Mouse (Mus musculus) kidney, postnatal 25 days (tissue): ENCODE measurements around the gene Arhgef19.

Source experiments
- DNase-seq, 2 experiments: peaks; one replicate each; pipeline ENCODE4 v3.0.0; 2021; ENCODE audit warnings: mixed read lengths in 2 of 2

The Arhgef19 gene

DNA sequence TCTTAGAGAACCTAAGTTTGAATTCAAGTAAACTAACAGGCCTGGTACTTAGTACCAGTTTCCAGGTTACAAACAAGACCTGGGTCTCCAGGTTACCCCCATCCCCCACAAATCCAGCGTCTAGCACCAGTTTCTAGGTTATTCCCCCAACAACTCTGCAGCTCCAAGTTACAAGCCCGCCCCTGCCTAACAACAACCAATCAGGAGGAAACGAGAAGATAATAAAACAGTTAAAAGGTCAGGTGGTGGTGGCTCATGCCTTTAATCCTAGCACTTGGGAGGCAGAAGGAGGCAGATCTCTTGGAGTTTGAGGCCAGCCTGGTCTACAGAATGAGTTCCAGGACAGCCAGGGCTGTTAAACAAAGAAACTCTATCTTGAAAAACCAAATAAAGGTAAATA lies 28.0 kb downstream of the Arhgef19 start:
- no peak for DNase-seq

DNA sequence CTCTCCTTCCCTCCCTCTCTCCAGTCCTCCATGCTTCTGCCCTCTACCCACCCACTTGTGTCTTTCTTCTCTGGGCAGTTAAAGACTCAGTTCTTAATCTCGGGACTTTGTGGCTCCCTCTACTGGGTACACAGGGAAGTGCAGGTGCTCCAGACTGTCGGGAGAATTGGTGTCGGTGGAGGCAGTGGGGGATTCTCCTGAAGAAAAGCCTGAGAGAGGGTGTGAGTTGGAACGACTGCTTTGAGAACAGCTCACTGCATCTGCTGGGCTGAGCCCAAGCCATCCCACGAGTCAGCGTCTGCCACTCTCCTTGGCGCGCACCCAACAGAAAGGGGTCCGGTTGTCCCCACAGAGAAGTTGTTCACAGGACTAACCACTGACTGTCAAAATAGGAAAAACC lies 28.5 kb downstream of the Arhgef19 start:
- DNase-seq: peak in 1 of 2 experiments; percentile 80

DNA sequence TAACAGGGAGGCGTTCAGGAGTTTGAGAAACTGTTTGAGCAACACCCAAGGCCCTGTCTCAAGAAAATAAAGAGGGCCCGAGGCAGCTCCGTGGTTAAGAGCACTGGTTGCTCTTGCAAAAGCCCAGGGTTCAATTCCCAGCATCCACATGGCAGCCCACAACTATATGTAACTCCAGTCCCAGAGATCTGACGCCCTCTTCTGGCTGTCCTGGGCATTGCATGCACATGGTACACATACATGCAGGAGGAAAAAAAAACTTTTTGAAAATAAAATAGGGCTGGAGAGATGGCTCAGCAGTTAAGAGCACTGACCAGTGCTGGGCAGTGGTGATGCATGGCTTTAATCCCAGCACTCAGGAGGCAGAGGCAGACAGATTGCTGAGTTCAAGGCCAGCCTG lies 29.1 kb downstream of the Arhgef19 start:
- no peak for DNase-seq

- no peak for DNase-seq
These were observed 29.8 kb downstream of the Arhgef19 start for GRCm38 (mm10) chr4:141269080-141269479.

DNA sequence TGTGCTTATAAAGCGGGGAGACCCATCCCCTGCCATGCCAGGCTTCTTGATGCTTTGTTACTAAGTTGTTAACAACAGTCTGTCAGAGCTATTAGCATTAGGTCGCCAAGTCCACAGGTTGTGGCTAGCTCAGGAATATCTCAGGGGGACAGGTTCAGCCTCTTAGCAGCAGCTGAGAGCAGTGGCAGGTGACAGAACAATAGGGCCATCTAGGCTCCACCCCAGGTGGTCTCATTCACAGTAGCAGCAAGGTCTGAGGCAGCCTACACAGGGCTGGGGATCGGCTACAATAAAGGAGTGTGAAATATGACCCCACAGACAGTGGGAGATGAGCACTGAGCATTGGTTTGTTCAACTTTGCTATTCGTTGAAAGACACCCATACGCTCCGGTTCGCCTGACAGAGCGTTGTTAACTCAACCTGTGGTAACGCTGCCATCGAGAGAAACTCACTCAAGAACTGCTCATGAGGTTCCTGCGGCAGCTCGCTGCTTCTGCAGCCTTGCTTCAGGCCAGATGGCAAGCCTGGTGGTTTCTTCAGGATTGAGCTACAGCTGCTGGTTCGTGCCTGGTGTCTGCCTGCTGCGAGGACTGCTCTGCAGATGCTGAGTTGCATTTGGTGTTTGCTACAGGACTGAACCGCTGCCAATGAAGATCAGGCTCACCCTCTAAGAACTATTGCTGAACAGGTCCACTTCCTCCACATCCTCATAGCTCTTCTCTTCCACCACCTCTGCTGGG lies 31.1 kb downstream of the Arhgef19 start:
- no peak for DNase-seq

DNA sequence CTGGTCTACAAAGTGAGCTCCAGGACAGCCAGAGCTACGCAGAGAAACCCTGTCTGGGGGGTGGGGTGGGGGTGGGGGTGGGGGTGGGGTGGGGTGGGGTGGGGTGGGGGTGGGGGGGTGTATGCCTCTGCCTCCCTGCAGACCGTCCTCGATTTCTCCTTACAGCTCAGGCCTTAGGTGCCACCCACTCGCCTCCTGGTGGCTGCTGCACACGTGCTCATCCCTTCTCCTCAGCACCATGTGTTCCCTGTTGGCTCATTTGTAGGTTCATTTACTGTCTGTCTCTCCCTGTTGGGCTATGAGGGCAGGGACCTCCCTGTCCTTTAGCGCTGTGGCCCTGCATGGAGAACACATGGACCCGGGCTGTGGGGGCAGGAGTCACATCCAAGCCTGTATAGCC lies 31.9 kb downstream of the Arhgef19 start:
- DNase-seq: no peak

DNA sequence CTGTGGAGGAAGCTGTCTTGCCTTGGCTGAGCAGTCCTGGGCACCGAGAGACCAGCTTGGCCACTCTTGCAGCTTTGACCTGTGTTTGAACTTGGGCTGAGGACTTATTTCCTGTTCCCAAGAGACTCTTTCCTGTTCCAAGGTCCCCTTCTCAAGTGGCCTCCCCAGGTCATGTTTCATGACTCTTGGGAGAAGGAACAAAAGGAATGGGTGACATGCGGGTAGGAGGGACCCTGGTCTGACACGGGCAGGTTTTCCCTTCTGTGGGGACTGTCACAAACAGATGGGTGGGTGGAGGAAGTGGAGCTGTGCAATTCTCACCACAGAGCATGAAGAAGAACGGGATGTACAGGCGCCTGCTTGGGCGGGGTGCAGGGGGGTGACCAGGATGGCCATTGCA lies 32.4 kb downstream of the Arhgef19 start:
- DNase-seq: peak in 1 of 2 experiments; percentile 73

DNA sequence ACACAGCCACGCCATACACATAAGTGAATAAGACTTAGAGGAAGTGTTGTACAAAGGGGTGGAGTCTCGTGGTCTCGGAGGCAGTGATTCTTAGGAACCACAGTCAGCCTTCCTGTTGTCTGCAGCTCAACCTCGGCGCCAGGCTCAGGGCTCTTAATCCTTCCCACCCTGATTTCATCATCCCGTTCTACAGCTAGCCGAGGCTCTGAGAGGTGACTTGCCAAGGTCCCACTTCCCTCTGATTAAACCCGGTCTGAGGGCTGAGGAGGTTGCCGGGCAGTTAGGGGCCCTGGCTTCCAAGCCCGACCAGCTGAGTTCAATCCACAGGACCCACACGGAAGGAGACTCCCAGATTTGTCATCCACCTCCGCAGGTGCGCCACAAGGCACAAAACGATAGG lies 33.6 kb downstream of the Arhgef19 start:
- DNase-seq: no peak

DNA sequence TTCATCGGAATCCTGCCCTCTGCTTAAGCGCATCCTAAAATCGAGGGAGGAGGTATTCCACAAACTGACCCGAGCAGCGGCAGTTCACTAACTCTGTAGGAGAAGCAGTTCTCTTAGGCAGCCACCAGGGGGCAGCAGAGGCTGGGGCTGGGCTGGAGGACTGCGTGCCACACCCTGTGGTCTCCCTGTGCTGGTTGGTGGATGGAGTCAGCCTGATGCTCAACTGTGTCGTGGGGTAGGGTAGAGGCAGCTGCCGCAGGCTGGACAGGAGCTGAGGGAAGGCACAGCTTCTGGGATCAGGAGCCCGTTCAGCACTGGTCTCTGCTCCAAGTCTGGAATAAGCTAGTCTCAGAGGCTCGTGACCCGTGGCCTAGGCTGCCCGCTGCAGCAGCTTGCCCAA lies 34.0 kb downstream of the Arhgef19 start:
- DNase-seq: peak; percentile 67 to 89

GRCm38 (mm10) chr4:141274485-141275341 lies 35.4 kb downstream of the Arhgef19 start:
- no peak for DNase-seq

DNA sequence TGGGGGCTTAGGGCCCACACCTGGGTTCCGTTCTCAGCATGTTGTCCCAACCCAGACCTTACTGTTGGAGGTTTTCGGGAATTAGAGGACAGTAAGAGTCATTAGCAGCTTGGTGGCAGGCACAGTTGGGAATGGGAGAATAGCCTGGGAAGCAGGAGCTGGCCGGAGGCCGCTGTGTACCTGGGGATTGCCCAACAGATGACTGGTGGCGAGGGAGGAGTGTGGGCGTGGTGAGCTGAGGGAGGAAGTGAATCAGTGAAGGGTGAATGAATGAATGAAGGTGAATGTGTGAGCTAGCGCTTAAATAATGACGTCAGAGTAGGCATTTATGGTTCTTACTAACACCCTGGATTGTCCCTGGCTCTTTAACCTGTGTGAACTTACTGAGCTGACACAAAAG lies 37.9 kb downstream of the Arhgef19 start:
- DNase-seq: no peak

DNA sequence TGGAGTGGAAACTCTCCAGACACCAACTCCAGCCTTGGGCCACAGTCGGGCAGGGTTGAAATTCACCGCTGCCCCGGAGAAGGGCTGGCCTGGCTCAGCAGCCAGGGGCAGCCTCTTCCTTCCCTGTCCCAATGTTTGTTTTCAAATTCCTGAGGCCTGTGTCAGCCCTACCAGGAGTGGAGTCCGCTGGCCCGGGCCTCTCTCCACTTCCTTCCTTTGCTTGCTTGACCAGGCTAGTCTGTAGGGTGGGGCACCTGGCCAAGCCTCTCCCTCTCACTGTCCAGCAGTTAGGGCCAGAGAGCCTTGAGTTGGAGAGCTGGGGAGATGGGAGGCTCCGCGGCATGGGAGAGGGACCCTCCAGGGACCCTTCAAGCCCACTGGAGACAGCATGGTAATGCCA lies 38.9 kb downstream of the Arhgef19 start:
- DNase-seq: peak; percentile 91 to 95

DNA sequence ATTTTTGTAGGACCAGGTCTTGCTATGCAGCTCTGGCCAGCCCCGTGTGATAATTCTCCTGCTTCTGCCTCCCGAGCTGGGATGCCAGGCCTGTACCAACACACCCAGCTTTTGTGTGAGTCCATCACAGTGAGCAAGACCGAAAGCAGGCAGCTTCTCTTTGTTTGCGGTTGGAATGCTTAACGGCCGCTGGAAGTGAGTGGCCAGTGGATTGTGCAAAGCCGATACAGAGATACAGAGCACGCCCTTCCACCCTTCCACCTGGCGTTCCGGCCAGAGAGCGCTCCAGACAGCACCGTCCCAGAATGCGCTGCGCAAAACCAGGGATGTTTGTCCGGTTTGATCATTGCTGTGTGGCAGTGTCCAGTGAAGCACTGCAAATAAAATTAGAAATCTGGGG lies 40.0 kb downstream of the Arhgef19 start:
- DNase-seq: no peak

- DNase-seq: no peak
These were observed 40.5 kb downstream of the Arhgef19 start for GRCm38 (mm10) chr4:141279783-141280182.

GRCm38 (mm10) chr4:141280471-141280870 lies 41.2 kb downstream of the Arhgef19 start:
- no peak for DNase-seq

- DNase-seq: peak; percentile 90 to 91
These were observed 41.9 kb downstream of the Arhgef19 start for GRCm38 (mm10) chr4:141281153-141281552.

GRCm38 (mm10) chr4:141281578-141281977 lies 42.3 kb downstream of the Arhgef19 start:
- no peak for DNase-seq

DNA sequence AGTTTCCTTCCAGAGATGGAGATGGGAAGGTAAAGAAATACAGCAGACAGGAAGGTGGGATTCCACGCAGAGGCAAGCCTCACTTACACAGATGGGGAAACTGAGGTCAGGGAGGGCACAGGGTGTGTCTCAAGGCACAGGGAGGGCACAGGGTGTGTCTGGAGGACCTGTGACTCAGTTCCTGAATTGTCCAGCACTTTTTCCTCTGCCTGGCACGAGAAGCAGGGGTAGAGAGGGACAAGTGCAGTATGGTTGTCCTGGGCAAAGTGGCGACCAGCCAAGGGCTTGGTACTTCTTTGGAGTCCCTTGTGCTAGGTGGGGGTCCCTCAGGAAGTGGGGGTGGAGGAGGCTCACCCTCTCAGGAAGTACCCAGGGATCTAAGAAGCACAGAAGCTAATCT lies 42.8 kb downstream of the Arhgef19 start:
- no peak for DNase-seq

- DNase-seq: no peak
These were observed 43.3 kb downstream of the Arhgef19 start for GRCm38 (mm10) chr4:141282623-141283022.

- no peak for DNase-seq
These were observed 44.0 kb downstream of the Arhgef19 start for GRCm38 (mm10) chr4:141283176-141283878.

GRCm38 (mm10) chr4:141283879-141284411 lies 44.6 kb downstream of the Arhgef19 start:
- DNase-seq: no peak

GRCm38 (mm10) chr4:141284486-141284885 lies 45.2 kb downstream of the Arhgef19 start:
- DNase-seq: no peak

DNA sequence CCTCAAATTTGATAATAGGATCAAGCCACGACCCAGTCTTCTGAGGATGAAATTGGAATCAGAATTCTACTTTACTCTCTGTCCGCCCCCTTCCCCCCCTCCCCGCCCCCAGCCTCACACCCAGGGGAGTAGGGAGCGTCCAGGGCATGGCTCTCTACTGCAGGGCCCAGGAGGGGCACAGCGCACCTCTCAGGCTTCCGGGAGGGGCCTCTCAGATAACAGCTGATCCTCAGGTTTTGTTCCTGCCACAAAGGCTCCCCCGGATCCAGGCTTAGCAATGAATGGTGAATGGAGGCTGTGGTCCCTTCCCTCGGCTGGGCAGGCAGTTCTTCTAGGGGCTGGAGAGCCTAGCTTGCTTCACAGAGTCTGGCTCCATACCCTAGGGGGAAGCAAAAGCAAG lies 45.8 kb downstream of the Arhgef19 start:
- no peak for DNase-seq
